Mouse (Mus musculus): ENCODE measurements around the gene Traip.

The Traip gene

GRCm38 (mm10) chr9:107968531-107968930 is 18.6 kb downstream of the Traip start:
- in situ Hi-C loops (cut with MboI; ENCODE audit: low sequenced_read_pairs): no loop called here

DNA sequence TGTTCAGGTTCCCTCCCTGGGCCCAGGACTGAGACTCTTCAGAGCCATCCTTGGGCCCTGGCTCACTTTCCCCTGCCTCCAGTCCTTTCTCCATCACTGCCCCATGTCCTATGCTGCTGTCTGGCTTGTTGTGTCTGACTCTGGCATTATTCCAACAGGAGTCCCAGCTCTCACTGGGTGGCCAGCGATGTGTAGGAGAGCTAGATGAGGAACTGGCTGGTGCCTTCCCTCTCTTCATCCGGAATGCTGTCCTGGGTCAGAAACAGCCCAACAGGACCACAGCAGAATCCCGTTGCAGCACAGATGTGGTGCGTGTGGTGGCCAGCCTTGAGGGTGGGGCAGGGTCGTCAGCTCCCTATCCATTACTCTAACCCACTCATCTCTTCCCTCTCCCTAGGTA is 20.4 kb downstream of the Traip start:
- in situ Hi-C loops (cut with MboI; ENCODE audit: low sequenced_read_pairs): no loop called here

DNA sequence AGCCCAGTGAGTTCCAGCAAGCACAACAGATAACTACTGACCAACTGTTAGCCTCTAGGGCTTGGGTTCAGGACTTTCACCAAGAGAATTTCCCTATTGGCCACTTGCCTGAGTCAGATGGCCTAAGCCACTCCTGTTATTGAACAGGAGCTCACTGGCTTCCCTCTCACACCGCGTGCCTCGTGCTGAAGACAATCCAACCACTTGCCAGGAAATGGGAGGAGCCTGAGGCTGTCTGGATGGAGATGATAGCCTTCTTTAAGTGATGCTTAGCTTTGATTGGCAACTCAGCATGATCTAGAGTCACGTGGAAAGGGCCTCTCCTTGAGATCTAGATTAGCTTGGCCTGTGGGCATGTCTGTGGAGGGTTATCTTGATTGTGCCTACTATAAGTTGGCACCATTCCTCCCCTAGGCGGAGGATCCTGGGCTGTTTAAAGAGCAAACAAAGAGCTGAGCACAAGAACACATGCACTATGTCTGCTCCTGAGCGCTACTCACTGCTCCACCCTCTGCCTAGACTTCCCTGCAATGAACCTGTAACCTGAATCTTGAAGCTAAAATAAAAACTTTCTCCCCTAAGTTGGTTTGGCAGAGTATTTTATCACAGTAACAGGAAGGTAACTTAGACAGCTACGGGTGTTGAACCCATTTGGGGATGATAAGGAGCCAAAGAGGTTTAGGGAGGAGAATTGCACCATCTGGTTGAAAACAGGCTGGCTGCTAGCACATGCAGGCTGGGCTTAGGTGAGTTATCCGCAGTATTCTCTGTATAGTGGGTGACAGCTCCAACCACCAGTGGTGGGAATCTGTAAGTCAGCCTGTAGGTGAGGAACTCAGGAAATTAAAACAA is 22.0 kb downstream of the Traip start:
- in situ Hi-C loops (cut with MboI; ENCODE audit: low sequenced_read_pairs): no loop called here

- in situ Hi-C loops (cut with MboI; ENCODE audit: low sequenced_read_pairs): no loop called here
These were observed 24.7 kb downstream of the Traip start for GRCm38 (mm10) chr9:107974491-107975171.

GRCm38 (mm10) chr9:107975399-107976386 is 25.8 kb downstream of the Traip start, which contains the start of gene Uba7:
Uba7 (plus strand) TSS chr9:107975505.
- in situ Hi-C loops (cut with MboI; ENCODE audit: low sequenced_read_pairs): no loop called here

GRCm38 (mm10) chr9:107978815-107979214 is 28.9 kb downstream of the Traip start:
- in situ Hi-C loops (cut with MboI; ENCODE audit: low sequenced_read_pairs): no loop called here

DNA sequence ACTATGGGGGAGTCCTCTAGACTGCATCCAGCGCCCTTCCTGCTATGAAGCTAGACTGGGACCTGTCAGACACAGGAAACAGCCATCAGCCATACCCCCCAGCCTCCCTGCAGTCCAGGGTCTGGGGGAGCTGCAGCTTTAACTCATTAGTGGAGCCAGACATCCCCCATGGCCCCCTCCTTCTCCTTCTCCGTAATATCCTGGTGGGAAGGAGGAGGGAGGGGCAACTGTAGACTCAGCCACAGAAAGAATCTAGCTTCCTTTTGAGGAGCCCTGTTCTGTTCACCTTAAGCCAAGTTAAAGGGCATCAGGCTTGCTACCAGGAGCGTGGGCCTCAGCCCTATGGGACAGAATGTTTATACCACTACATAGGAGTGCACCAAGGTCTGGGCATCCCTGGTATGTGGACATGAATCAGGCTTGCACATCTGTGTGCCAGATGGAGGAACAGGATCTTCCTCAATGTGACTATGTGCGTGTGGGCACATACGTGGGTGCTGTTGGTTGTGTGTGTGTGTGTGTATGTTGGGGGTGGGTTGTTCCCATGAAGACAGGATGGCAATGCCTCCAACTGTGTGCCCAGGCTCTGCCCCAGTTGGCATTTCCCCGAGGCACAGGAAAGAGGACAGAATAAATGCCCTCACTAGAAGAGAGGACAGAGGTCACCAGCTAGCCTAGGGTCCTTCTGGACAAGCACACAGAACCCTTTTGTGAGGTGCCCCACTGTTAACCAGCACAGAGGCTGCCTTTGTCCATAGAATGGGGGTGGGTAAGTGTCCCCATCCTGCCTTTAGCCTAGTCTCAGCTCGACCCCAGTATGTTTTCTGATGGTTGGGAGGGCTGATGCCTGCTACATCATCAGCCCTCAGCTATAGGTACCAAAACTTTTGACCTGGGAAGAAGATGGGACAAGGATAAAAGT is 32.0 kb downstream of the Traip start:
- in situ Hi-C loops (cut with MboI; ENCODE audit: low sequenced_read_pairs): no loop called here

DNA sequence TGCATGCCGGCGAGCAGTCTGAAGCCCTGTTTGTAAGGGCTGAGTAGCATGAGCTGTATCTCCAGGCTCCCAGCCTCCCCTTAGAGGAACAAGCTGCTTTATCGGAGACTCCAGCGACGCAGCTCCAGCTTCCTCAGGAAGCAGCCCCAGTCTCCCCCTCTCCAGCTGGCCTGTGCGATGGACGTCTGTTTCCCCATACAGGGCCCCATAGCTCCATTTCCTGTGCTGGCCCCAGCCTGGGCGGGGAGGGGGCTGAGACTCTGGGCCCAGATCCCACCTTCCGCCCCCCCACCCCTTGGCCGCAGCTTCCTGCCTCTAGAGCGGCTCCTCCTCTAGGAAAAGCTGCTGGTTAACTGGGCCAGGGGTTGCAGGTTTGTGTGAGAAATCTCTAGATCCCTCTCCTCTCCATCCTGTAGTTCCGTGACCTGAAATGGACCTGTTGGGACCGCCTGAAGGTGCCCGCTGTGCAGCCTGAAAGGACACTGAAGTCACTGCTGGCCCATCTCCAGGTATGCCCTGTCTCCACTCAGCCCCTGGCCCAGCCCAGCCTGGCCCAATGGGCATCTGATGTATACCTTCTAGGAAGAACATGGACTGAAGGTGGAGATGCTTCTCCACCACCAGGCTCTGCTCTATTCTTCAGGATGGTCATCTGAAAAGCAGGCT is 32.9 kb downstream of the Traip start, which contains the start of gene Gm20661:
TSS of gene Gm20661 (plus strand) at position 378 of the 666 bp plus-strand sequence.
- in situ Hi-C loops (cut with MboI; ENCODE audit: low sequenced_read_pairs): no loop called here

DNA sequence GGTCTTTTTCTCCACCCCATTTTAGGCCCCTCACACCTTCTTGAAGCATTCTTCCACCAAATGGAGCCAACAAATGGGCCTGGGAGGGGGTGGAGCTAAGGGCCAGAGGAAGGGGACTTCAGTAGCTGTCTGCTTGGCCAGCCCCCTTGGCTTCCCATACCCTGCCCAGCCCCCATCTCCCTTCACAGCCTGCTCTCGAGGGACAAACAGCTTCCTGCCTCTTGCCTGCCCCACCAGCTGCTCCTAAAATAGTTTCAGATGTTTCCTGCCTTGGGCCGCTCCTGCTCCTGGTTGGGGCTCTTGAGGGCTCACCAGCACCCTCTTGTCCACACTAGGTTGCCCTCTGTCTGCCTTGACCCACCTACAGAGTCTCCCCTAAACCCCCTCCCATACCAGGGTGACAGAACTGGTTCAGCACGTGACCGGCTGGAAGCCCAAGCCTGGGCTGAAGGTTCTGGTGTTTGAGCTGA is 33.5 kb downstream of the Traip start:
- in situ Hi-C loops (cut with MboI; ENCODE audit: low sequenced_read_pairs): no loop called here

- in situ Hi-C loops (cut with MboI; ENCODE audit: low sequenced_read_pairs): no loop called here
These were observed 34.3 kb downstream of the Traip start for GRCm38 (mm10) chr9:107984052-107984753.

DNA sequence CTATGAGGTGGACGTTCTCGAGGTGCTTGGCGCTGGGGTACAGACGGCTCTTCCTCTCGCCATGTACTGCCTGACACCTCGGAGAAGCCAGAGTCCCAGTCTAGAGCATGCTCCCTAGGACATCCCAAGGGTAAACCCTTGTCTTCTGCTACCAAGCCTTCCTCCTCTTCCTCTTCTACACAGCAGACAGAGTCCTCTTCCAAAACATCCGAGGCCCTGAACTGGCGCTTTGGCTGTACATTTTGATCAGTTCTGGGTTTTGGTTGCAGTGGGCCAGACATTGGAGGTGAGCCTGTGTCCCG is 34.8 kb downstream of the Traip start:
- in situ Hi-C loops (cut with MboI; ENCODE audit: low sequenced_read_pairs): no loop called here

- in situ Hi-C loops (cut with MboI; ENCODE audit: low sequenced_read_pairs): no loop called here
These were observed 35.5 kb downstream of the Traip start, which contains the start of gene Inka1 for GRCm38 (mm10) chr9:107985131-107986119. Inka1 (minus strand) TSS chr9:107985879.

DNA sequence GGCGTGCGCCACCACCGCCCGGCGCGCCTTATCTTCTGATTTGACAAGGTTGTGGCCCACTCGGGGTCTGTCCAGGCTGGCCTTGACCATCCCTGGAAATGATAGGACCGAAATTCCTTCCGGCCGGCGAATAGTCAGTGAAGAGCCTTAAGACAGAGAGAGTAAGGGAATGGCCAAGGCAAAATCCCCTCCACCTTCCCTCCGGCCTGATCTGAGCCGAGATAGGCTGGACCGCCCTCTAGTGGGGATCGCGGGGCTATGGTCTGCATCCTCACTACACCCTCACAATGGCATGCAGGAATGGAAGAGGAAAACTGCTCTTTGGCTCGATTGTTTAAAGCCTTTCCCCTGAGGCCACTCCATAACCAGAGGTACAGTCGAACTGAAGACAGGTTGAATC is 36.4 kb downstream of the Traip start:
- in situ Hi-C loops (cut with MboI; ENCODE audit: low sequenced_read_pairs): no loop called here

- in situ Hi-C loops (cut with MboI; ENCODE audit: low sequenced_read_pairs): no loop called here
These were observed 38.0 kb downstream of the Traip start for GRCm38 (mm10) chr9:107987950-107988349.

GRCm38 (mm10) chr9:107992197-107992596 is 42.3 kb downstream of the Traip start, which contains the start of gene Cdhr4:
Cdhr4 (plus strand) TSS chr9:107992497.
- in situ Hi-C loops (cut with MboI; ENCODE audit: low sequenced_read_pairs): no loop called here

DNA sequence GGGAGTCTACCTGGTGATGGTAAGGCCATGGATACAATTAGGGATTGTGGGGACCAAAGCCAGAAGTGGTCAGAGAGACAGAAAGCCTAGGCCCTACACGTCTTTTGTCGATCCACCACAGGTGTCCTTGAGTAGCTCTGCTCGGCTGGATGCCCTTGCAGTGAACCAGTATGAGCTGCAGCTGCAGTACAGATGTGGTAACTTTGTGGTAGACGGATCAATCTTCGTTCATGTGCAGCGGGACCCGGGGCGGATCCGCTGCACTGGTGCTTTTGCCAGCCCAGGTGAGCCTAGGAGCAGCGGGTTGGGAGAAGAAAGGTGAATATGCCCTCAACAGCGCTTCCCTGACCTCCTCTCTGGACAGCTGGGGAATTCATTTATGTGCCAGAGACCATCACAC is 43.1 kb downstream of the Traip start:
- in situ Hi-C loops (cut with MboI; ENCODE audit: low sequenced_read_pairs): no loop called here

DNA sequence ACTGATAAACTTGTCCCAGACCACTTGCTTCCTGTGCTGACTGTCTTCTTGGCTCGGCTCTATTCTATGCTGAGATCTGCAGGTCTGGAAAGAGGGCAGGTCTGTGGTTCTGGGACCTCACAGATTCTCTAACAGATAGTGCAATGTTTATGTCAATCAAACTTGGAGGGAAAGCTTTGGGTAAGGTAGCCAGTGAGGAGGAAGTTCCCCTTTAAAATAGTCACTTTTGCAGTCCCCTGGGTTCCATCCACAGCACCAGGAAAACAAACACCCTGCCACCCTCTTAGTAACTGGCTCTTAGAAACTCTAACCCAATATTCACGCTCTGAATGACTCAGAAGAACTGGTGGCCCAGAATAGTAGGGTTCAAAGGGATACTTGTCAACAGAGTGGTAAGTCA is 44.5 kb downstream of the Traip start:
- in situ Hi-C loops (cut with MboI; ENCODE audit: low sequenced_read_pairs): no loop called here
